Mouse (Mus musculus): ENCODE measurements around the gene Myh7. TPM values are rescaled to one million over a fixed set of nuclear protein-coding genes. Genes with fewer than 3 reads are reported as not detected.
"Not testable (repeated sequence)": the region's sequence is repeated elsewhere in the genome, so short reads cannot be mapped to it uniquely, and the experiment has no call there.

Gene Myh7
- polyA plus RNA-seq, 1 experiment from 2014 or later, result 0.52 TPM

DNA sequence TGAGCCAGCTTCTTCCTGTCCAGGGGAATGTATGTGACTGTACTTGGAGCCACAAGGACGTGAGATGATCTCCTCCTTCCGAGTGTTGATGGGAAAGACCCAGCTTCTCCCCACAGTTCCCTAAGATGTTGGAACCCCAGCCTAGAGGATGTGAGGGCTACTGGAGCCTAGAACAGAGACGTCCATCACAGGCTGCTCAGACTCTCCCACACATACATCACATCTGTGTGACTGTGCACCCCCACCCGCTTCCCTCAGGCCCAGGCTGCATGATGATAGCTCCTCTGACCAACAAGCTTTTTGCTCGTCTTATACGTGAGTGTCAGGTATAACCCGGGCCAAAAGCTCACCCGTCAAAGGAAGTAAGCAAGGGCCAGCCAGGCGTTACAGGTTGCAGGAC is 45.6 kb downstream of the Myh7 start:
- no peak overlapping the region for H3K9ac ChIP-seq (ENCODE audit: low read length)
- H3K27me3 ChIP-seq (ENCODE audit: control insufficient read depth, insufficient read depth, low read length), result no peaks in the 10 kb centered on the region
- no peaks in the 10 kb centered on the region for H3K36me3 ChIP-seq (ENCODE audit: control insufficient read depth, insufficient read depth, low read length)
- 87% methylated on average over 9 of the region's 9 CpGs for WGBS
- no peak overlapping the region for H3K27ac ChIP-seq (ENCODE audit: low read depth, low read length)
- H3K4me3 ChIP-seq (ENCODE audit: low read depth, low read length), result no peak overlapping the region
- H3K9me3 ChIP-seq (ENCODE audit: control insufficient read depth, low read length), result no peaks in the 10 kb centered on the region
- DNase-seq (ENCODE audit: low spot score), result no peak
- no peaks in the 10 kb centered on the region for H3K4me1 ChIP-seq (replicated peaks; ENCODE audit: control insufficient read depth, insufficient read depth, low read length)
- ATAC-seq (replicated peaks; ENCODE audit: low FRiP score), result no peak
- H3K4me2 ChIP-seq (ENCODE audit: low read depth, low read length, severe bottlenecking), result no peak overlapping the region

DNA sequence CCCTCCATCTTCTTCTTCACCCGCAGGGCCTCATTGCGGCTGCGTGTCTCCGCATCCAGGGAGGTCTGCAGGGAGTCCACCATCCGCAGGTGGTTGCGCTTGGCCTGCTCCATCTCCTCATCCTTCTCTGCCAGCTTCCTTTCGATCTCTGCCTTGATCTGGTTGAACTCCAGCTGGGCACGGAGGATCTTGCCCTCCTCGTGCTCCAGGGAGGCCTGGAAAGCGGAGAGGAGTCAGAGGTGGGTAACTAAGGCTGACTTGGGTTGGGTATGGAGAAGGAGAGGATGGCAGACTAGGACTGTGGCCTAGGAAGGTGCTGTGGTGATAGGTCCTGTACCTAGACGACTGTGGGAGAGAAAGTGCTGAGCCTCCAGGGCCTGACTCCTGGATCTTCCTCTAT is 47.4 kb downstream of the Myh7 start:
- not testable (repeated sequence) for H3K36me3 ChIP-seq (ENCODE audit: control insufficient read depth, insufficient read depth, low read length); H3K27me3 ChIP-seq (ENCODE audit: control insufficient read depth, insufficient read depth, low read length); DNase-seq (ENCODE audit: low spot score); H3K9ac ChIP-seq (ENCODE audit: low read length); ATAC-seq (replicated peaks; ENCODE audit: low FRiP score); H3K4me1 ChIP-seq (replicated peaks; ENCODE audit: control insufficient read depth, insufficient read depth, low read length); H3K4me2 ChIP-seq (ENCODE audit: low read depth, low read length, severe bottlenecking); H3K4me3 ChIP-seq (ENCODE audit: low read depth, low read length); H3K27ac ChIP-seq (ENCODE audit: low read depth, low read length); H3K9me3 ChIP-seq (ENCODE audit: control insufficient read depth, low read length)
- 86% methylated on average over 8 of the region's 11 CpGs for WGBS

DNA sequence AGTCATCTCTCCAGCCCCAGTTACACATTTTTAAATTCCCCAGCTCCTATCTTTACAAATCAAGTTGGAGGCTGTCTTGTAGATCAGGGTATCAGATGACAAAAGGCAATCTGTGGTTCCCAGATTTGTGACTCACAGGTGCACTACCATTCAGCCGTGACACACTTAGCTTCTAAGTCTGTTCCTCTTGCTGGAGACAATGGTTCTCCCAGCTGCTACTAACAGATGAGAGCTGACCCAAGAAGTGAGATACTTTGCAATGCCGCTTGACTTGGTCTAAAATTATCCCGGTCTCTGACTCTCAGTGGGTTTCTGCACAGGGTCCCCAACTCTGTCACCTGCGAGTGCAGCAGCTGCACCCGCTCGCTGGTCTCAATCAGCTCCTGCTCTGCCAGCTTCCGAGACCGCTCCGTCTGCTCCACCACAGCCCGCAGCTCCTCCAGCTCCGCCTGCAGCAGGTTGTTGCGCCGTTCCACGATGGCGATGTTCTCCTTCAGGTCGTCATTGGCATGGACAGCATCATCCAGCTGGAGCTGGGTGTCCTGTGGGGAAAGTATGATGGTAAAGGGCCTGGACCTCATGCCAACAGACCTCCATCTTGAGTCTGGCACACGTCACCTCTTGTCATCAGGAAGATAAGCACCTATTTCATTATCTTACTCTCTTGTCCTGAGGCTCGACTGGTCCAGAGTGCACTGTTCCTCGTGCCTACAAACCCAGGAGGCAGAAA is 48.3 kb downstream of the Myh7 start:
- no peak overlapping the region for H3K4me2 ChIP-seq (ENCODE audit: low read depth, low read length, severe bottlenecking)
- H3K27me3 ChIP-seq (ENCODE audit: control insufficient read depth, insufficient read depth, low read length), result no peaks in the 10 kb centered on the region
- H3K4me1 ChIP-seq (replicated peaks; ENCODE audit: control insufficient read depth, insufficient read depth, low read length), result no peaks in the 10 kb centered on the region
- WGBS, result 85% methylated on average over 19 of the region's 19 CpGs
- no peaks in the 10 kb centered on the region for H3K9me3 ChIP-seq (ENCODE audit: control insufficient read depth, low read length)
- no peak for DNase-seq (ENCODE audit: low spot score)
- ATAC-seq (replicated peaks; ENCODE audit: low FRiP score), result no peak
- no peaks in the 10 kb centered on the region for H3K36me3 ChIP-seq (ENCODE audit: control insufficient read depth, insufficient read depth, low read length)
- no peak overlapping the region for H3K9ac ChIP-seq (ENCODE audit: low read length)
- H3K27ac ChIP-seq (ENCODE audit: low read depth, low read length), result no peak overlapping the region
- no peak overlapping the region for H3K4me3 ChIP-seq (ENCODE audit: low read depth, low read length)

DNA sequence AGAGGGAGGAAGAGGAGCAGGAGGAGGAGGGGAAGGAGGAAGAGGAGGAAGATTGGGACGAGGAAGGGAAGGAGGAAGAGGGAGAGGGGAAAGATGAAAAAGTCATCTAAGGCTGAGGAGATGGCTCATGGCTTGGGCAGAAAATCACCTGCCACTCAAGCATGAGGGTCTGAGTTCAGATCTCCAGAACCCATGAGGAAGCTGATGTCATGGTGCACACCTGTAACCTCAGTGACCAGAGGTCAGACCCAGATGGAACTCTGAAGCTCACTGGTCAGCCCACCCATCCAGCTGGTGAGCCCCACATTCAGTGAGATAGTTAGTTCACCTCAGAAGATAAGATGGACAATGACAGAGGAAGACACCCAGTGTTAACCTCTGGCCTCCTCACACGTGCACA is 49.5 kb downstream of the Myh7 start:
- no peak overlapping the region for H3K4me3 ChIP-seq (ENCODE audit: low read depth, low read length)
- H3K9ac ChIP-seq (ENCODE audit: low read length), result no peak overlapping the region
- no peaks in the 10 kb centered on the region for H3K4me1 ChIP-seq (replicated peaks; ENCODE audit: control insufficient read depth, insufficient read depth, low read length)
- ATAC-seq (replicated peaks; ENCODE audit: low FRiP score) (no peak), DNase-seq (ENCODE audit: low spot score) (no peak)
- no peak overlapping the region for H3K27ac ChIP-seq (ENCODE audit: low read depth, low read length)
- no peak overlapping the region for H3K4me2 ChIP-seq (ENCODE audit: low read depth, low read length, severe bottlenecking)
- no peaks in the 10 kb centered on the region for H3K36me3 ChIP-seq (ENCODE audit: control insufficient read depth, insufficient read depth, low read length)
- no peaks in the 10 kb centered on the region for H3K9me3 ChIP-seq (ENCODE audit: control insufficient read depth, low read length)
- WGBS, result 68% methylated on average over 2 of the region's 2 CpGs
- H3K27me3 ChIP-seq (ENCODE audit: control insufficient read depth, insufficient read depth, low read length), result no peaks in the 10 kb centered on the region

DNA sequence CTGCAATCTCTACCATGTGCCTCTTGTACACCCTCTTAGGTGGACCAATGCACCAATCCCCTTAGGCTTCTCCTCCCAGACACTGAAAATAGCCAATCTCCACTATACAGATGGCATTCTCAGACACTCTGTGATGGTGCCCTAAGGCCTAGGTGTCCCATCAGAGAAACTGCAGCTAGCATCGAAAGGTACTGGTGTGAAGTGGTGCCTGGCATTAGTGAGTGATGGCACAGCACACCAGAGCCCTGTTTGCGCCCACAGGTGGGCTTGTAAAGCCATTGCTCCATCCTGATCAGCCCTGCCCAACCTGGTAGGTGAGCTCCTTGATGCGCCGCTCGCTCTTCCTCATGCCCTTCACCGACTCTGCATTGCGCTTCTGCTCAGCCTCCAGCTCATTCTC is 50.5 kb downstream of the Myh7 start:
- Histone ChIP-seq H3K36me3 (ENCODE audit: control insufficient read depth, insufficient read depth, low read length) (no peaks in the 10 kb centered on the region), H3K4me2 (ENCODE audit: low read depth, low read length, severe bottlenecking) (no peak overlapping the region), H3K27ac (ENCODE audit: low read depth, low read length) (no peak overlapping the region), H3K27me3 (ENCODE audit: control insufficient read depth, insufficient read depth, low read length) (no peaks in the 10 kb centered on the region), H3K4me3 (ENCODE audit: low read depth, low read length) (no peak overlapping the region), H3K9me3 (ENCODE audit: control insufficient read depth, low read length) (no peaks in the 10 kb centered on the region), H3K9ac (ENCODE audit: low read length) (no peak overlapping the region), H3K4me1 (replicated peaks; ENCODE audit: control insufficient read depth, insufficient read depth, low read length) (no peaks in the 10 kb centered on the region)
- no peak for ATAC-seq (replicated peaks; ENCODE audit: low FRiP score)
- 94% methylated on average over 7 of the region's 7 CpGs for WGBS
- no peak for DNase-seq (ENCODE audit: low spot score)

DNA sequence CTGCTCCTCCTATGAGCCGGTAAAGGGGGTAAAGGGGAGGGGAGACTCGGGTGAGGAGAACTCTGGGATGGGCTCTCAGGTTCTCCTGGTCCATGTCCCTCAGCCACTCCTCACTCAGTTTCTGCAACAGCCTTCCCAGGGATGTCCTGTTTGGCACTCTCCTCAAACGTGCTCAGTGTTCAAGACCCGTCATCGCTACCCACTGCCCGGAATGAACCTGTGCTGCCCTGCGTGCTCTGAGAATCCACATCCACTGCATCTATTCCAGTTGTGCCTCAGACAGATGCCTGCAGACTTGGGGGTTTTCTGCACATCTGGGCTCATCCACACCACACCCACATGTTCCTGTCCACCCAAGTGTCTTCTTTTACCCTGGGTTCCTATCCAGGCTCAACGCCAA is 51.9 kb downstream of the Myh7 start:
- Histone ChIP-seq H3K27me3 (ENCODE audit: control insufficient read depth, insufficient read depth, low read length) (no peaks in the 10 kb centered on the region), H3K4me1 (replicated peaks; ENCODE audit: control insufficient read depth, insufficient read depth, low read length) (no peaks in the 10 kb centered on the region), H3K4me3 (ENCODE audit: low read depth, low read length) (no peak overlapping the region), H3K4me2 (ENCODE audit: low read depth, low read length, severe bottlenecking) (no peak overlapping the region), H3K9ac (ENCODE audit: low read length) (no peak overlapping the region), H3K9me3 (ENCODE audit: control insufficient read depth, low read length) (no peaks in the 10 kb centered on the region), H3K36me3 (ENCODE audit: control insufficient read depth, insufficient read depth, low read length) (no peaks in the 10 kb centered on the region), H3K27ac (ENCODE audit: low read depth, low read length) (no peak overlapping the region)
- DNase-seq (ENCODE audit: low spot score) (no peak), ATAC-seq (replicated peaks; ENCODE audit: low FRiP score) (no peak)
- 90% methylated on average over 8 of the region's 8 CpGs for WGBS

DNA sequence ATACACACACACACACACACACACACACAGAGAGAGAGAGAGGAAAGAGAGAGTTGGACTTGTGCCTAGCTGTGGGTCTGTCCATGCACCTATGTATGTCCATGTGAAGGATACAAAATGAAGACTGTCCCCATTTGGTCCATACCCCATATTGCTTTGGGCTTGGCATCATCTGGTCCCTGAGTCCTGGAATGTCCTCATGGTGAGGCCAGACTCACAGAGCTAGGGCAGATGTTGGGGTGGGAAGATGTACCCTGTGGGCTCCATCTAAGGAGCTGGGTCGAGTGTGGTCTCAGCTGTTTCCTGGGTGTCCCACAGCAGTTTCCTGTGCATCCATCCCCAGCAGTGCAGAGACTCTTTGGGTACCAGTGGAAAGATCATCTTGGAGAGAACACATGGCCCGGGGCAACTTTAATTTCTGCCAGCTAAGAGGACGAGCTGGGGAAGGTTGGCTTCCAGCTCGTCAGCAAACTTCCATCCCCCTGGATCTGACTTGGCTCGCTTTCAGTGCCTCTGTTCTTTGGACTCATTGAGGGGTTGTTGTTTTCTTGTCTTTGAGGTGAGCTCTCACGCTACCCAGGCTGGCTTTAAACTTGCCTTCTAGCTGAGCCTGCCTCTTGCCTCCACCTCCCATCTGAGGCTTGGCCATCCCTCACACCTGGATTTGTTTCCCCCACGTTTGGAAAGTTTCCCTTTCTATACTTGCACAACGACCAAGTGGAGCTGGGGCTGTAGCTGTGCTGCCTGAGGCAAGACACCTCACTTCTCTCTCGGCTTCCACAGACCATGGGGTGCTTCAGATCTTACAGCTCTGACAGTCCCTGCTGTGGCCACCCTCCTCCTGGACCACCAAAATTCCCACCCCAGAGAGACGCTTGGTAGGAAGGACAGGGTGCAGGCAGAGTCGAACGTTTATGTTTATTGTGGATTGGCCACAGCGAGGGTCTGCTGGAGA is 53.1 kb downstream of the Myh7 start:
- H3K9ac ChIP-seq (ENCODE audit: low read length), result no peak overlapping the region
- H3K27ac ChIP-seq (ENCODE audit: low read depth, low read length), result no peak overlapping the region
- no peak overlapping the region for H3K4me2 ChIP-seq (ENCODE audit: low read depth, low read length, severe bottlenecking)
- no peak for ATAC-seq (replicated peaks; ENCODE audit: low FRiP score)
- H3K4me1 ChIP-seq (replicated peaks; ENCODE audit: control insufficient read depth, insufficient read depth, low read length), result no peaks in the 10 kb centered on the region
- no peaks in the 10 kb centered on the region for H3K36me3 ChIP-seq (ENCODE audit: control insufficient read depth, insufficient read depth, low read length)
- DNase-seq (ENCODE audit: low spot score), result no peak
- 71% methylated on average over 13 of the region's 13 CpGs for WGBS
- H3K27me3 ChIP-seq (ENCODE audit: control insufficient read depth, insufficient read depth, low read length), result no peaks in the 10 kb centered on the region
- no peaks in the 10 kb centered on the region for H3K9me3 ChIP-seq (ENCODE audit: control insufficient read depth, low read length)
- no peak overlapping the region for H3K4me3 ChIP-seq (ENCODE audit: low read depth, low read length)

DNA sequence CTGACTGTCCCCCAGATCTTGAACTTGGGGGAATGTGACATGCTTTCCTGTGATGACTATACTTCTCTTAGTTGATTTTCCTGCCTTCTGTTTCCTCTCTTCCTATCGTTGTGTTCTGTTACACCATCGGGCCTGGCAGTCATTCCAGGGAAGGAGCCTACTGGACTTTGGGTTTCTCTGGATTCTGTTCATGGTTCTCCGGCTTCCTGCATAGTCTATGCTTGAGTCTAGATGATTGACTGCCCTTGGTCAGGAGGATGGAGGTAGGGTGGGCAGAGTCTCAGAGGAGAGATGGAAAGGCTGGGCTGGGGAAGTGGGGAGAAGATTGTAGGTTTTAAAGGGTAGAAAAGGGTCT is 54.3 kb downstream of the Myh7 start:
- H3K4me3 ChIP-seq (ENCODE audit: low read depth, low read length), result no peak overlapping the region
- DNase-seq (ENCODE audit: low spot score), result no peak
- H3K9me3 ChIP-seq (ENCODE audit: control insufficient read depth, low read length), result no peaks in the 10 kb centered on the region
- H3K9ac ChIP-seq (ENCODE audit: low read length), result no peak overlapping the region
- H3K4me1 ChIP-seq (replicated peaks; ENCODE audit: control insufficient read depth, insufficient read depth, low read length), result no peaks in the 10 kb centered on the region
- no peak overlapping the region for H3K4me2 ChIP-seq (ENCODE audit: low read depth, low read length, severe bottlenecking)
- no peaks in the 10 kb centered on the region for H3K36me3 ChIP-seq (ENCODE audit: control insufficient read depth, insufficient read depth, low read length)
- ATAC-seq (replicated peaks; ENCODE audit: low FRiP score), result no peak
- H3K27me3 ChIP-seq (ENCODE audit: control insufficient read depth, insufficient read depth, low read length), result no peaks in the 10 kb centered on the region
- H3K27ac ChIP-seq (ENCODE audit: low read depth, low read length), result no peak overlapping the region
- WGBS, result 91% methylated on average over 3 of the region's 3 CpGs

All from forebrain, embryonic 11.5 days (tissue).